Mouse (Mus musculus): ENCODE measurements around the gene Vps53.
A peak's percentile ranks its signal among the peaks of the same experiment; 100 is the strongest.
"Not testable (repeated sequence)": the region's sequence is repeated elsewhere in the genome, so short reads cannot be mapped to it uniquely, and the experiment has no call there.

Gene Vps53

GRCm38 (mm10) chr11:76179495-76180145 is at the start of gene Vps53, which contains the start of gene Fam57a:
Gene Vps53, minus strand, starts transcription at chr11:76179647.
Gene Fam57a, plus strand, starts transcription at chr11:76179671.
- peak; percentile 93 for DNase-seq (ENCODE audit: low spot score in 2 of 2)

- DNase-seq (ENCODE audit: low spot score in 2 of 2), result no peak
Observed at GRCm38 (mm10) chr11:76225051-76225450, 45.6 kb upstream of the Vps53 start.

- DNase-seq (ENCODE audit: low spot score in 2 of 2), result no peak
Observed at GRCm38 (mm10) chr11:76224631-76225030, 45.2 kb upstream of the Vps53 start.

GRCm38 (mm10) chr11:76217390-76217800 is 37.9 kb upstream of the Vps53 start, which contains the start of the genes Dbil5 and Gemin4:
Gene Dbil5, plus strand, starts transcription at chr11:76217608.
Gene Gemin4, minus strand, starts transcription at chr11:76217664.
- peak; percentile 95 to 97 for DNase-seq (ENCODE audit: low spot score in 2 of 2)

GRCm38 (mm10) chr11:76216681-76217389 is 37.4 kb upstream of the Vps53 start:
- DNase-seq (ENCODE audit: low spot score in 2 of 2), result no peak

- no peak for DNase-seq (ENCODE audit: low spot score in 2 of 2)
Observed at GRCm38 (mm10) chr11:76216049-76216540, 36.6 kb upstream of the Vps53 start.

GRCm38 (mm10) chr11:76215011-76215410 is 35.6 kb upstream of the Vps53 start:
- no peak for DNase-seq (ENCODE audit: low spot score in 2 of 2)

- no peak for DNase-seq (ENCODE audit: low spot score in 2 of 2)
Observed at GRCm38 (mm10) chr11:76213841-76214240, 34.4 kb upstream of the Vps53 start.

GRCm38 (mm10) chr11:76211595-76211994 is 32.1 kb upstream of the Vps53 start:
- DNase-seq (ENCODE audit: low spot score in 2 of 2), result not testable (repeated sequence)

- no peak for DNase-seq (ENCODE audit: low spot score in 2 of 2)
Observed at GRCm38 (mm10) chr11:76210228-76210985, 31.0 kb upstream of the Vps53 start.

GRCm38 (mm10) chr11:76206793-76207192 is 27.3 kb upstream of the Vps53 start:
- DNase-seq (ENCODE audit: low spot score in 2 of 2), result no peak

- peak; percentile 79 to 84 for DNase-seq (ENCODE audit: low spot score in 2 of 2)
Observed at GRCm38 (mm10) chr11:76201761-76202674, 22.6 kb upstream of the Vps53 start.

- no peak for DNase-seq (ENCODE audit: low spot score in 2 of 2)
Observed at GRCm38 (mm10) chr11:76196977-76197469, 17.6 kb upstream of the Vps53 start.

GRCm38 (mm10) chr11:76196275-76196976 is 17.0 kb upstream of the Vps53 start:
- no peak for DNase-seq (ENCODE audit: low spot score in 2 of 2)

- DNase-seq (ENCODE audit: low spot score in 2 of 2), result no peak
Observed at GRCm38 (mm10) chr11:76186908-76187307, 7.5 kb upstream of the Vps53 start.

- no peak for DNase-seq (ENCODE audit: low spot score in 2 of 2)
Observed at GRCm38 (mm10) chr11:76183745-76184144, 4.3 kb upstream of the Vps53 start.

GRCm38 (mm10) chr11:76180146-76180540 is 696 bp upstream of the Vps53 start:
- no peak for DNase-seq (ENCODE audit: low spot score in 2 of 2)

GRCm38 (mm10) chr11:76178726-76179494 is 537 bp downstream of the Vps53 start:
- peak; percentile 52 to 60 for DNase-seq (ENCODE audit: low spot score in 2 of 2)

- peak in 1 of 2 experiments; percentile 30 for DNase-seq (ENCODE audit: low spot score in 2 of 2)
Observed at GRCm38 (mm10) chr11:76170207-76170606, 9.2 kb downstream of the Vps53 start.
